Mouse (Mus musculus) hindbrain, embryonic 15.5 days (tissue): ENCODE data around the gene Cst9. TPM values are rescaled to one million over a fixed set of nuclear protein-coding genes. Genes with fewer than 3 reads are reported as not detected.
A peak's percentile ranks its signal among the peaks of the same experiment; 100 is the strongest.

Source experiments
- ATAC-seq: fragments of 200-750 bp; cut with Nextera tagmentation; 2 replicates; pipeline ENCODE4 v1.8.0; 2017; ENCODE audit warnings: low read depth, moderate number of reproducible peaks, moderate TSS enrichment; ENCODE audit not compliant: low FRiP score
- H3K27ac ChIP-seq: fragments of 300-500 bp; sonication (generic); replicated peaks from 2 replicates; pipeline ENCODE4 v1.5.1; 2015; ENCODE audit warnings: mild to moderate bottlenecking, inconsistent platforms
- H3K27me3 ChIP-seq: fragments of 300-500 bp; sonication (generic); 2 replicates; pipeline ENCODE4 v1.6.1; 2015; ENCODE audit warnings: control low read depth, inconsistent platforms
- H3K36me3 ChIP-seq: fragments of 300-500 bp; sonication (generic); 2 replicates; pipeline ENCODE4 v1.6.1; 2015; ENCODE audit warnings: control low read depth, inconsistent platforms
- H3K4me1 ChIP-seq: fragments of 300-500 bp; sonication (generic); replicated peaks from 2 replicates; pipeline ENCODE4 v1.6.1; 2015; ENCODE audit warnings: control low read depth, inconsistent platforms
- H3K4me2 ChIP-seq: fragments of 300-500 bp; sonication (generic); 2 replicates; pipeline ENCODE4 v1.6.1; 2015; ENCODE audit warnings: moderate library complexity, mild to moderate bottlenecking, inconsistent platforms
- H3K4me3 ChIP-seq: fragments of 300-500 bp; sonication (generic); 2 replicates; pipeline ENCODE4 v1.5.1; 2015; ENCODE audit warnings: mild to moderate bottlenecking, inconsistent platforms
- H3K9ac ChIP-seq: fragments of 300-500 bp; sonication (generic); 2 replicates; pipeline ENCODE4 v1.6.1; 2015; ENCODE audit warnings: inconsistent platforms
- H3K9me3 ChIP-seq: fragments of 300-500 bp; sonication (generic); 2 replicates; pipeline ENCODE4 v1.6.1; 2016; ENCODE audit warnings: control low read depth, inconsistent platforms
- polyA plus RNA-seq: library from polyadenylated mRNA; unstranded; fragments of >200 nt; fragmentation: Nextera tagmentation; extraction: Ambion mirVana; gene quantifications from 2 replicates; pipeline ENCODE4 v1.2.1, GENCODE M21; 2015

Cst9 gene
- polyA plus RNA-seq, 1 experiment from 2014 or later, result not detected

- Histone ChIP-seq H3K9ac (no peak overlapping the region), H3K9me3 (no peaks in the 10 kb centered on the region), H3K27ac (no peak overlapping the region), H3K36me3 (no peaks in the 10 kb centered on the region), H3K27me3 (no peaks in the 10 kb centered on the region), H3K4me3 (no peak overlapping the region), H3K4me2 (no peak overlapping the region), H3K4me1 (no peaks in the 10 kb centered on the region)
- ATAC-seq, result peak; percentile 56
Observed at GRCm38 (mm10) chr2:148884738-148885137, 49.8 kb downstream of the Cst9 start.

Other genes starting within 250 kb of the Cst9 start
- 42.2 and 42.4 TPM in 2 replicates for gene Nxt1, start 162.5 kb upstream of the Cst9 start, polyA plus RNA-seq
- gene Gzf1, start 154.1 kb upstream of the Cst9 start, polyA plus RNA-seq, result 13.9 and 16.3 TPM in 2 replicates
- gene Napb, start 102.7 kb upstream of the Cst9 start, polyA plus RNA-seq, result 77.7 and 84.2 TPM in 2 replicates
- not detected in 2 replicates for gene Cstl1, start 84.8 kb upstream of the Cst9 start, polyA plus RNA-seq
- gene Cst11, start 63.6 kb upstream of the Cst9 start, polyA plus RNA-seq, result not detected in 2 replicates
- gene 8030411F24Rik, start 53.1 kb upstream of the Cst9 start, polyA plus RNA-seq, result not detected in 2 replicates
- not detected in 2 replicates for gene Cst12, start 45.8 kb upstream of the Cst9 start, polyA plus RNA-seq
- not detected in 2 replicates for gene Cst8, start 36.4 kb upstream of the Cst9 start, polyA plus RNA-seq
- gene Cst13, start 15.1 kb upstream of the Cst9 start, polyA plus RNA-seq, result not detected in 2 replicates
- gene 9230104L09Rik, start 29.9 kb downstream of the Cst9 start, polyA plus RNA-seq, result not detected in 2 replicates
- 672 and 703 TPM in 2 replicates for gene Cst3, start 40.5 kb downstream of the Cst9 start, polyA plus RNA-seq
- gene Gm1330, start 168.1 kb downstream of the Cst9 start, polyA plus RNA-seq, result not detected in 2 replicates
- not detected in 2 replicates for gene Gm10750, start 182.1 kb downstream of the Cst9 start, polyA plus RNA-seq